Mouse (Mus musculus) lung, postnatal 10 days (tissue): ENCODE results near the gene Gphb5.
"Not testable (repeated sequence)": the region's sequence is repeated elsewhere in the genome, so short reads cannot be mapped to it uniquely, and the experiment has no call there.

ENCODE experiments used
- DNase-seq: peaks from one replicate; pipeline ENCODE4 v3.0.0; 2021

Gene Gphb5

DNA sequence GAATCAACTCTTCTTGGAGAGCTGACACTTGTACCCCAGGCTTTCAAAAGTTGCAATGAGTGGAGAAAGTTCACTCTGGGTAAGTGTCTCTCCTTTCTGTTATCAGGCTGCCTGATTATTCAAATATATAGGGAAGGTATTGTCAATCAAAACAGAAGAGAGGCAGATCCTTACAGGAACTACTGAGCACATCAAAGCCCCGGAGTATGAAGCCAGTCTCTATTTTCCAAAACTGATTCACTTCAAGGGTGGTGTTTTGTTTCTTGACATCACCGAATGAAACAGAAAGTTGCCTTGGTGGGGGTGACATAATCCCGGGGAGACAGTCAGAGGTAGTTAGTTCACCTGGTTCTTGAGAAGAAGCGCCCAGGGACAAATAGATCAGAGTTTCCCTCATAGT is at the start of gene Gphb5:
Gphb5 (minus strand) TSS at position 101 of the 400 bp plus-strand sequence.
- no peak for DNase-seq

DNA sequence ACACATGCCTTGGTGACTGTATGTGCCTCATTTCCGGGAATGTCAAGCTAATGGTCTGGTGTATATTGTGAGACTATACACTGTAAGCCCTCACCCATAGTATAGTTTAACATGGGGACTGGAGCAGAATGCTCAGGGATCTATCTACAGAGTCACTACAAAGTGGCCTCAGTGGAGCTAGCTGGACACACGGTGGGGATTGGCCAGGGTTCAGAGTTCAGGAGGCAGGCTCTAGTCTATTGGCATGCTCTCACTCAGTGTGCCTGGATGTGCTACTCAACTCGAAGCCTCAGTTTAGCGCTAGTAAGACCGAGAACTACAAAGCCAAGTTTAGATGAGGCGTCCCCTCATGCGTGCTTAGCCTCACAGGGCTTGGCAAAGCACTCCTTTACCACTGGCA is 49.6 kb upstream of the Gphb5 start:
- no peak for DNase-seq

DNA sequence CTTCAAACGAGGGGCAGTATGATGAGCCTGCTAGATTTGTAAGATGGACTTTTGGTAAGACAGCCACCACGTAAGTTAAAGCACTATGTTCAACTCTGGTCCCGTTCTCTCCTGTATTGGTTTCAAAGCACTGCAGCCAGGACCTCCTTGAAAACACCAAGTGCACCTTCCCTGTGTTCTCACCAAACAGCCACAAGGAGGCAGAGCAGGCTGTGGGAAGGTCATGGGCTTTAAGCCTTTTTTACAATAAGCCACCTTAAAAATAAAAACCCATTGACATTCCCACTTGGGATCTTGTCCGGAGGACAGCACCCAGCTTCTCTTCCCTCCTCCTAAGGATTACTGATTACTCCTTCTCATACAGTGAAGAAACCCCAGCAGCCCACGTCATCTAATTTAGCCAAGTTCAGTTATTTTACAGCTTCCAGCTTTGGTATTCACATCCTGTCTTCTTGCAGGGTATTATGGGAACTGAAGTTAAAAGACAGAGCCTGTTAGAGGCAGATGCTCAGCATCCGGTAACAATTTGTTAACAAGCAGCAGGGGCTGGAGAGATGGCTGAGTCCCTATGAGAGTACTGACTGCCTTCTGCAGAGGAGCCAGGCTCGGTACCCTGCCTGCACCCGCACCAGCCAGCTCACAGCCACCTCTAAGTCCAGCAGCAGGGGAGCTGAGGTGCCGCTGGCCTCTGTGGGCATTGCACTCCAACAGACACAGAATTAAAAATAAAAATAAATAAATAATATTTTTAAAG is 47.6 kb upstream of the Gphb5 start:
- DNase-seq: peak; percentile 65

DNA sequence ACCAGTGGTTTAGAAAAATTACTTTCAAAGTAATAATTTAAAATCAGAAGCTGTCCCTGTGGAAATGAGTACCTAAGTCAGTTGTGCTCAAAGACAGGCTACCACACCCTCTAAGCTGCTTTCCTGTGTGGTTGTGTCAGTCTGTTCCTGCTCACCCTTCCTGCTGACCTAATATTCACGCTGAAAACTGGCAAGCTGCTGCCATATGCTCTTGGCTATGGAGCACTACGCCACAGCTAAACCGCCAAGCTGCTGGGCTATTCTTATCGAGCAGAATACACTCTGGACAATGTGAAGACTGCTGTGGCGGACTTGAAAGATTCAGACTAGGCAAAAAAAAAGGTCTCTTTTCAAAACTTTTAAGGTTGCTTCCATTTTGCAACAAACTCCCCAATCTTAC is 44.0 kb upstream of the Gphb5 start:
- no peak for DNase-seq

DNA sequence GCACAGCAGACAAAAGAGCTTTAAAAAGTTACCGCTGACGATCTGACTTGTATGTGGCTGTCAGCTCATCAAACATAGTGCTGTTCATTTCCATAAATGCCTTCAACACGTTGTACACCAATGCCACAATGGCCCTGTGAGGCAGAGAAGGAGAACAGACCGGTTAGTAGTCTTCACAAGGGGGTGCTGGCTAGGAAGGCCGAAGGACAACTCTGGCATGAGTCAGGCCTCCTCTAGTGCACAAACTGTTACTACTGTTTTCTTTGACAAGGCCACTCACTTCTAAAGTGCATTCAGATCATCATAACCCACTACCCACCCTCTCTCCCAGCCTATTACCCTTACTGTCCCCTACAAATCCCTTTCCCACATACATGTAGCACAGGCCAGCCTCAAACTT is 43.1 kb upstream of the Gphb5 start:
- DNase-seq: no peak

DNA sequence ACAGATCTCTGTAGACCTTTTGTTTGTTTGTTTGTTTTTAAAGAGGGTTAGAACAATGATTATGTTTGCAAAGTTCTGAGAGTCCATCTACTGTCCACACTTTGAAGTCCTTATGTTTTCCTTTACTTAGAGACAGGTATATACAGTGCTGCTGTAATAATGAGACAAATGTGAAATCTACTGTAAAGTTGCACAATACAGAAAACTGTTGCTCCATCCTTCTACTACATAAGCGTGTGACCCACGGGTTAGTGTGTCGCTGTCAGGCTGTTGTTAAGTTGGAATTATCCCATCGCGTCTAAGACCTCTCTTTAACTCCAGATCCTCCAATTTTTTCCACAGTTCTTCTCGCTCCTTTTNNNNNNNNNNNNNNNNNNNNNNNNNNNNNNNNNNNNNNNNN is 36.9 kb upstream of the Gphb5 start:
- no peak for DNase-seq

DNA sequence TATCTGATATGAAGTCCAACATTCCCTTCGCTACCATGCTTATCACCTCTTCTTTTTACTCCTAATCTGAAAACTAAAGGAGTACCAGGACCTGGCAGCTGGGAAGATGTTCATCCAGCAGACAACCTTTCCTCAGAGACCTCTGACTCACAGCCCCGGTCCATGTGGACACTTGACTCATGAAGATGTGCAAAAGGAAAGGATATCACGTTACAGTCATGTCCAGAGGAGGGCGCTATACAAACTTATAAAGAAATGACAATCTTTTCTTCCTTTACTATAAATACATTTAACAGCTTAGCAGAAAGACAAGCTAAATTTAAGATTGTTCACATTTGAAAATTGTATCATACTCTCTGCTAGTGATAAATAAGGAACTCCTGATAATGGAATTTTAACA is 36.4 kb upstream of the Gphb5 start:
- peak; percentile 11 for DNase-seq

DNA sequence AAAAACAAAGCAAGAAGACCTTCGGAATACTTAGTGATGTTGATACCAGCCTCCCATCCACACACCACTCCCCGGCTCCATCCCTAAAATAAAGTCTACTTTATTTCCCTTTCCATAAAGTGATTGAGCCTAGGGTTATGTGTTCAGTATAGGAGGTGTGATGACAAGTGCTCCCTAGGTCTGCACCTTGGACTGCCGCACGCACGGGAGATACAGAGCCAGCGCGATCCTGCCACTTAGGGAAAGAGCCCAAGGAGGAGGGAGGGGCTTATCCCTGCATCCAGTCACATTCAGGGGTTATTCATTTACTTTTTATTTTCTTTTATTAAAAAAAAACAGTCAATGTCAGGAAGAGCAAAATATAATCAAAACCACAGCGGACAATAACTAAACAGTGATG is 34.0 kb upstream of the Gphb5 start:
- no peak for DNase-seq

- DNase-seq: peak; percentile 67
Measured at GRCm38 (mm10) chr12:75450011-75450410, 33.4 kb upstream of the Gphb5 start.

GRCm38 (mm10) chr12:75449475-75449966 is 32.9 kb upstream of the Gphb5 start:
- peak; percentile 64 for DNase-seq

DNA sequence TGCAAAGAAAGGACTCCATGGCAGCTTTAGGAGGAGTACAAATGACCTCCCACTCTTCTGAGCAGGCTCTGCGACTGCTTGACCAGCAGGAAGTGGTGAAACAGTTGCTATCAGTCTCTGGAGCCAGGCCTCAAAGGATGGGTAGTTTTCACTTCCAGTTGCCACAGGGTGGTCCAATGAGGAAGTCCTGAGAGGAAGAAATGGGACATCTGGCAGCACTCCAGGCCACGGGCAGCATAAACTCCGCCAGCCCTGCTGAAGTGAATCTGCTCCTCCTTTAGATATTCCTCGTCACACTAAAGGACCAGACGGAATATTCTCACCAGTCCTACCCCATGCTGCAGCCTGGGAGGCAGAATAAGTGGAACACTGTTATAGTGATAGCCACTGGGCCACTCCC is 32.3 kb upstream of the Gphb5 start:
- DNase-seq: peak; percentile 71

- DNase-seq: peak; percentile 49
Measured at GRCm38 (mm10) chr12:75446245-75446644, 29.7 kb upstream of the Gphb5 start.

DNA sequence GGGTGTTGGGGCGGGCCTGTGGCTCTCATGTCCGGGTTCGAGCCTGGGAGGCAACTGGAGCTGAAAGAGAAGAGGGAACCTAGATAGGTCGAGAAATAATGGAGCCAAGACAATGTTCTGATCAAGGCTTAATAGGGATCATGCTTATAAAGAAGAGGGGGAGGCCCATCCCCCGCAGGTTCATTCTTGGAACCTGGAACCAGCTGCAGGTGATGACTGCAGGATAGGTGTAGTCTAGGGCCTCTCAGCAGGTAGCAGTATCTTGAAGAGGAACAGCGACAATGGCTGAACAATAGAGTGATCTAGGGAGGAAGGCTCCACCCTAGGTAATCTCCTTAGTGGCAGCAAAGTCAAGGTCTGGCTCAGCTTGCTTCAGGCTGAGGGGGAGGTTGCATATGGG is 15.8 kb upstream of the Gphb5 start:
- DNase-seq: not testable (repeated sequence)

DNA sequence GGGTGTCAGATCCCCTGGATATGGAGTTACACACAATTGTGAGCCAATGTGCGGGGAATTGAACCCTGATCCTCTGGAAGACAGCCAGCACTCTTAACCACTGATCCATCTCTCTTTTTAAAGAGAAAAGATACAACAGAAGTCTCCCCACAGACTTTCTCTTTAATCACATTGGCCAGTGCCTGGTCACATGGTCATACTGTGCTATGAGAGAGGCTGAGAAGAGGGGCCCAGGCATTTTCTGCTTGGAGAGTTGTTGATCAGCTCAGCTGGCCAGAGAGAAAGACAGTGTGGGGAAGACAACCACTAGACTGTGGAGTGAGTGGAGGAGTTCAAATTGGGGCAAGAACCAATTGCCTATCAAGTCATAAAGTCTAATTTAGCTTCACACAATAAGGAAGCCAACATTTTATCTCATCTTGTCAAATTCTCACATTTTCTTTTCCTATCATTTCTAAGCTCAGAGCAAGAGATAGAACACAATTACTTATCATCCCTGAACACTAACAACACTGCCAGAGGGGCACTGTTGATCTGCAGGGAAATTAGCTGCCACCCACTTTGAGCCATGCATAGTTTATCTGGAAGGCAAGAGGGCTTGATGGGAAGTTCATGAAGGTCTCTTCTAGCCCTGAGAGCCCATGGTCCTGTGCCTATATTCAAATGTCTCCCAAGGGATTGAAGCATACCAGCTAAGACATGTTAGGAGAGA is 13.3 kb upstream of the Gphb5 start:
- no peak for DNase-seq

DNA sequence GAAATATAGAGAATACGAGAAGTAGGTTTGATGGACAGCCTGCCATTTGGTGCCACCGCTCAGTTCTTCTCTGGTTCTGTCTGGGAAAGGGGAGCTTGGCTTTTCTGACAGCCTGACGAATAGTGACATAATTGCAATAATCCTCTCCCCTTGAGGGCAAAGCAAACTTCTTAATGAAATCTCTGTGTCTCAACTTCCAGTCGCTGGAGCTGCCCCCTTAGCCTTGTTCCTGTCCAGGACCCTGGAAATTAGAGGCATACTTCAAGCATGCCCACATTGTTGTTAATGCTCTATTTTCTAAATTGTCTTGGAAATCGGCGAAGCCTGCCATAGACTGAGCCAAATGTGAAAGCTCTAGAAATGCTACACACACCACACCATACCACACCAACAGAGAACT is 12.1 kb upstream of the Gphb5 start:
- DNase-seq: no peak

GRCm38 (mm10) chr12:75425882-75426281 is 9.3 kb upstream of the Gphb5 start:
- no peak for DNase-seq

GRCm38 (mm10) chr12:75424817-75425216 is 8.2 kb upstream of the Gphb5 start:
- DNase-seq: no peak

DNA sequence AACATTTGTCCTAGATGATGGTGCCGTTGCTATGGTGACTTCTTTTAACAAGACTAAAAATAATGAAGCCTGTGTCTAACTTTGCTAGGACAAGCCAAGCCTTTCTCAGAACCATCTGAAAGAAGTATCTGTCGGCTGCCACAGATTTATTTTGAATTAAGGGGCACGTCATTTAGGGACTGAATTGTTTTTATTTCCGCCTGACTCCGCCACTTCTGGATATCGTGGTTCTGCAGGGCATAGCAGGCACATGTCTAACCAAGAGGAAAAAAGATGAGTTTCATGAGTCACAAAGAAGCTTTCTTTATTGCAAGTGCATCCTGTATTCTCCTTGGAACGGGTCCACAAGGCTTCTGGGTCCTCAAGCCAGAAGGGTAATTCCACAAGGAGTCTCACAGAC is 7.8 kb upstream of the Gphb5 start:
- DNase-seq: peak; percentile 13

DNA sequence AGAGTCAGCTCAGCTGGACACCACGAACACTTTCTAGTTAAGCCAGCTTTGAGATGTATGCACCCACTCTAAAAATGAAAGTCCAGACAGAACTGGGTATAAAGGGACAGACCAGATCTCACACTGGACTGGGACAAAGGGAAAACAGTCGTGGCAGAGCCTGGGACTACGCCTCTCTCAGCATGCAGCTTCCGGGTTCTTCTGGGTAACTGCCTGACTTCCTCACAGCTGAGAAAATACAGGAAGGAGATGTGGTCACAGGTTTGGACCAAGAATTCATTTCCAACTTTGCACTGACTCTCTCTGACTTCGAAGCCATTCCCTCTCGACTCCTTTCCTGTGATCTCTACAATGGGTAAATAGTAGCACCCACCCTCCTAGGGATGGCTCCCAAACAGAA is 1.6 kb downstream of the Gphb5 start:
- DNase-seq: peak; percentile 11

DNA sequence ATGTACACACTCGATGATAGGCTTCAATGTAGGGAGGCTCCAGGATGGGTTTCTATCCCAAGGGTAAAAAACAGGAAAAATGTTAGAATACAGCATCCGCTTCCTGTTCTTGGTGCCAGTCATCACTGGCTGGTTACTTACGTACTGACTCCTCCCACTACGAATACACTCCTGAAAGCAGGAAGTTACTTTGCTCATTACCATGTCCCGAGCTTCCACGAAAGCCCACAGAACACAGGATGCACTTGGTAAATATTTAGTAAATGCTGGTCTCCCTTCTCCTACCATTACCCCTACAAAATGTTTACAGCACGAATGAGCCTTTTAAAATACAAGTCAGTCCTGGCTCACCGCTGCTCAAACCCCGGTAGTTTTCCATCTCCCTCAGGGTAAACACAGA is 3.6 kb downstream of the Gphb5 start:
- peak; percentile 53 for DNase-seq

DNA sequence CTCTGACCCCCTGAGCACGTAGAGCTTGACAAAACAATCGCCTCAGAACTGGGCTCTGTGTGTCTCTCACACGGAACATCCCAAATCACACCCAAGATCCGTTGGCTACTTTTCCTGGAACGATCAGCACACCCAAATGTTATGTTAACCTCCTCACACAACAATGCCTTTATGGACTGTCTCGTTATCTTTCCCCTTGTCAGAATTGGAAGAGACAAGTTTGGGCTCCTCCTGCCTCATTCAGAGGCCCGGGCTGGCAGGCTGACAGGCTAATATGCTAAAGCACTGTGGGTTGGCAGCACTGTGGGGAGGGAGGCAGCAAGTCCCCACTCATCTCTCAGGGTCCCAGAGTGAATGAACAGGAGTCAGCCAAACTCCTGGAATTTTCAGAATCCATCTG is 19.5 kb downstream of the Gphb5 start:
- peak; percentile 33 for DNase-seq

- no peak for DNase-seq
Measured at GRCm38 (mm10) chr12:75396616-75397015, 20.0 kb downstream of the Gphb5 start.

- DNase-seq: no peak
Measured at GRCm38 (mm10) chr12:75394011-75394773, 22.4 kb downstream of the Gphb5 start.

DNA sequence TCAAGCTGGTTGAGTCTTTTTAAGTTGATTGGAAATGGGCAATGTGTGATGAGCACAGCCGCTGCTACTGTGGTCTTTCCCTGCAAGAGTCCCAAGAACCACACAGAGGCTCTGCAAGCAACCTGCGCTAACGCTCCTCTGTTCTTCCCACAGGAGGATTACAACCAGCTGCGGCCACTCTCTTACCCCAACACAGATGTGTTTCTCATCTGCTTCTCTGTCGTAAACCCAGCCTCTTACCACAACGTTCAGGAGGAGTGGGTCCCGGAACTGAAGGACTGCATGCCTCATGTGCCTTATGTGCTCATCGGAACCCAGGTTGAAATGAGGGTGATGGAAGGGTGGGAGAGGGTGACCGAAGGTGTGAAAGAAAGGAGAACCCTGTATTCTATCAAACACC is 25.1 kb downstream of the Gphb5 start:
- no peak for DNase-seq
